Mouse (Mus musculus) mouse trophoblast stem cell (cell line): ENCODE measurements around the gene C330007P06Rik.
"Not testable (repeated sequence)": the region's sequence is repeated elsewhere in the genome, so short reads cannot be mapped to it uniquely, and the experiment has no call there.

ENCODE experiments used
- in situ Hi-C, 2 experiments: fragments of 300-500 bp; cut with MseI, MboI; formaldehyde crosslinking; loops; 2 replicates in 1 of 2; 3 replicates in 1 of 2; pipeline ENCODE4 v1.15.1; 2025

C330007P06Rik gene

GRCm38 (mm10) chrX:36799131-36799879 is 74.6 kb downstream of the C330007P06Rik start:
- in situ Hi-C loops, result no loop called here

DNA sequence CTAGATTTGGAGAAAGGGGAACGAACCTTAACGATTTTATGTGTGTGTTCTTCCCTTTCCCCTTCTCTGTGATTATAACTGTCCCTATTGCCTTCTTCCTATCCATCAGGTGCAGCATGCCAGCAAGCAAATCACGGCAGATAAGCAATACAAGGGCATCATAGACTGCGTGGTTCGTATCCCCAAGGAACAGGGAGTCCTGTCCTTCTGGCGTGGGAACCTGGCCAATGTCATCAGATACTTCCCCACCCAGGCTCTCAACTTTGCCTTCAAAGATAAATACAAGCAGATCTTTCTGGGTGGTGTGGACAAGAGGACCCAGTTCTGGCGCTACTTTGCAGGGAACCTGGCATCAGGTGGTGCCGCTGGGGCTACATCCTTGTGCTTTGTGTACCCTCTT is 77.2 kb downstream of the C330007P06Rik start:
- in situ Hi-C loops, result not testable (repeated sequence)

- in situ Hi-C loops, result no loop called here
These were observed 77.7 kb downstream of the C330007P06Rik start for GRCm38 (mm10) chrX:36796163-36796581.

DNA sequence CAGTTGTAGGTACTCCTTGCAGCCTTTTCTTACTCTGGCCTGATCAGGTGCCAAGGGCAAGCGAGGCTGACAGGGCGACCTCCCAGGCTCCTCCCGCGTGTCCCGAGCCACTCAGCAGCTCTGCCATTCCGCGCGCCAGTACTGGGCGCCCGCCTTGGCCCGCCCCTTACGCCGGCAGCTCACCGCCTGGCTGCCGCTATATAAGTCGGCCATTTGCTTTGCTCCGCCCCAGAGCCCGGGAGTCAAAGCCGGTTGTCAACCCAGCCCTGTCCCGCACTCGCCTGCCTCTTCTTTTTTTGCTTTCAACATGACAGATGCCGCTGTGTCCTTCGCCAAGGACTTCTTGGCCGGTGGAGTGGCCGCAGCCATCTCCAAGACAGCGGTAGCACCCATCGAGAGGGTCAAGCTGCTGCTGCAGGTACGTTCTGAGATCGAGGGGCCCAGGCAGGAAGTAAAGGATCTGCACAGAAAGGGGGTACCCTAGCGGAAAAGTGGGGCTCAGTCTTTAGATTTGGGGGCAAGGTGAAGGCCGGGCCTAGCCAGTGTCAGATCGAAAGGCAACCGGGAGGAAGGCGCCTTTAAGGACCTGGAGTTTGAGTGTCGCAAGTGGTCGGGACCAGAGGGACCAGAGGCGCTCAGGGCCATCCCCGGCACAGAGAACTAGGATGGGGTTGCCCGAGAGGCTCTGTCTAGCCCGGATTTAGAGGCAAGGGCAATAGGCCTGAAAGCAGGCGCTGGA is 78.3 kb downstream of the C330007P06Rik start, which contains the start of gene Slc25a5:
Slc25a5 (plus strand) TSS at position 228 of the 739 bp plus-strand sequence.
- in situ Hi-C loops, result no loop called here

- in situ Hi-C loops, result no loop called here
These were observed 79.3 kb downstream of the C330007P06Rik start for GRCm38 (mm10) chrX:36794571-36794970.

DNA sequence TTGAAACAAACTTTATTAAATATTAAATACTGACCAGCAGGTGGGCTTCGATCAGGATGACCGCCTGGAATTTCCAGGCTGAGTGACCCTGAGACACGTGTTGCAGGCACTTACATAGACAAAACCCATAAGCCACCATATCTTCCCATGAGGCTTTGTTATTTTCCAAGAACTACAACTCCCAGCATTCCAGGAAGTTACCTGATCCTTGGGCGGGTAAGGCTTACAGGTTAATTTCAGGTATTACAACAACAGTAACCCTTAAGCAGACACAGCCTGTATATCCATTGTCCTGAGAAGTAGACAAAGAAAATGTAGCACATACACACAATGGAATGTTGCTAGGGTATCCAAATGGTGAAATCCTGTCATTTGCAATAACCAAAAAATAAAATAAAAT is 84.6 kb downstream of the C330007P06Rik start:
- in situ Hi-C loops, result no loop called here

DNA sequence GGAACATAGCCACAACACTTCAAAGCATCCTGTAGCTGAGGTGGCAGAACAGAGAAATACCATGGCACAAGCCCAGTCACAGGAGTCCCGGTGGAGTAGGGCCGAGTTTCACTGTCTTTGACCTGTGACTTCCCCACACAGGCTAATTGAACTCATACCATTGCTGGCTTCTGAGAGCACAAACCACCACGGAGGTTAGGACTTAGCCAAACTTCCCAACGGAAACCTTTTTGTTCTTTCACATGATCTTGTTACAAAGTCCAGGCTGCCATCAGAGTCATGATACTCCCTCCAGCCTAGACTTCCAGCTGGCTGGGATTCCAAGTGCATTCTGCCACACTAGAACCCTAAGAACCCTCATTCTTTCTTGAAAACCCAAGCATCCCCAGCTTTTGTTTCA is 96.2 kb downstream of the C330007P06Rik start:
- in situ Hi-C loops, result no loop called here

DNA sequence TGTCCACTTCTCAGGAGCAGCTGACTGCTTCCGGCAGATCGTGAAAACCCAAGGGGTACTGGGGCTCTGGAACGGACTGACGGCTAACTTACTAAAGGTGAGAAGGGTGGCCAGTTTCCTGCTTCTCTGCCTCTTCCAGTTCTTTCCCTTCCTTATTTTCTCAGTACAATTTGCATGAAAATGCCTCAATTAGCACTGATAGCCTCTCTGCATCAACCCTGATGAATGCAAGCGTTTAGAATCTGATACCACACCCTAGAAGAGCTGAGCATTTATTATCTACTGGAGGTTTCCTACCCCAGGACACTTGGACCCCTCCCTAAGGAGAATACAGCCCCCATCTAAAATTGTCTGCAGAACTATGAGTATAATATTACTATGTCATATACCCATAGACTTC is 98.4 kb downstream of the C330007P06Rik start:
- in situ Hi-C loops, result no loop called here
